Mouse (Mus musculus) embryo, embryonic 9.5 days (tissue): ENCODE measurements around the gene Agl.
A peak's percentile ranks its signal among the peaks of the same experiment; 100 is the strongest.

Experiments used
- DNase-seq: peaks from one replicate; pipeline ENCODE4 v3.0.0-alpha.2; 2017; ENCODE audit errors: extremely low spot score

Gene Agl

DNA sequence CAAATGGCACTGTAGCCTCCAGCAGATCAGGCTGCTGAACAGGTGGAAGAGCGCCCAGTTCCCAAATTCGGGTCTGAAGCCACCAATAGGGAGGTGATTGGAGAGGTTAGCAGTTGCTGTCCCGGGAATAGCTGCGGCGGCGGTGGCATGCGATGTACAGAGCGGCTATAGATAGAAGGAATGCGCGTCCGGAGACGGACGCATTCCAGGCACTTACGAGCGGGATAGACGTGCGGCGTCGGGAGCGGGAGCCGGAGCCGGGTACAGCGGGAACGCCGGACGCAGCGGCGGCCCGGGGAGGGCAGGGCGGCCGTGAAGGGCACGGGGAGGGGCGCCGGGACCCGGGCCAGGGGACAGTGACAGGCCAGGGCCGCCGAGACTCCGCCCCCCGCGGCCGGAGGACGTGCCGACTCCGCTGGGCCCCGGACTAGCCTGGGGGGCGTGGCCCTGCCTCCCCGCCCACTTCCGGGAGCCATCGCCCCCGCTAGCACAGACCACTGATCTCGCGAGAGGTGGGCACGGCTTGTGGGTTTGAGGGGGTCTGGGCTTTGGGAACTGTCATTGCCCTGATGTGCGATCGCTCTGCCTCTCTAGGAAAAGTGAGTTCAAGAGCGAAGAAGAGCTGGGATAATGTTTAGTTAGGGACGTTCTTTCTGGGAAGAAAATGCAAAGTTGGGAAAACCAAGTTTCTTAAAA lies at the start of gene Agl:
Gene Agl (minus strand): TSS at position 356 of the 696 bp plus-strand sequence.
- peak; percentile 97 for DNase-seq

DNA sequence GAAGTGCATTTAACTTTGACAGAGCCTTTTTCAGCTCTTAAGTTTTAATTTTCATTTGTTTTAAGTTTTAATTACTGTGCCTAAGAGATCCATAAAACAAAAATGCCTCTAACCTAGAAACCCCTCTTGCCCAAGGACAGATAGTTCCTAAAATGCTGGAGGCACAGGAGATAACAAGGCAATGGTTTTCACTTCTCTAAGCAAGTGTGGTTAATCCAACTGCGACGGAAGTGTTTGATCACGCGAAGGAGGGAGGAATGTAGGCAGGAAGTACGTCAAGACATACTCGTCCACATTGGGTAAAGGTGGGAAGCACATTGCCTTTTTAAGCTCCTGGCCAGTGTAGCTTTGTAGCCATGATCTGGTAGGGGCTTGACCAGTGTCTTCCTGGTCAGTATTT lies 49.6 kb upstream of the Agl start:
- no peak for DNase-seq

DNA sequence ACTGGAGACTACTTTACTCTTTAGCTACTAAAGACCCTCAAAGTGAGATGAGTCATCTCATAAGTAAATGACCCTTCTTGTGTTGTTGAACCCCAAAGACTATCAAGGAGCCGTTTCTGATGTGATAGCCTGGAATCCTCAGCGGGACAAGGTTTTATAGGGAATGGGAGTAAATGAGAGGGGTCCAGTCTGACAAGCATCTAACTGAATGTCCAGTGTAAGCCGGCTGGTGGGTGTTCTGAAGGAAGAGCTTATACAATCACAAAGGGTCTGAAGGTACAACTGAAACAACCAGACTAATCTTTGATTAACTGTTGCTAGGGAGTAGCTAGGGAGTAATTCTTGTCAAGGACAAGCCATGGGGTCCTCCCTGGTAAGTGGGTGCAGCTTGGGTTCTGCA lies 44.5 kb upstream of the Agl start:
- no peak for DNase-seq

DNA sequence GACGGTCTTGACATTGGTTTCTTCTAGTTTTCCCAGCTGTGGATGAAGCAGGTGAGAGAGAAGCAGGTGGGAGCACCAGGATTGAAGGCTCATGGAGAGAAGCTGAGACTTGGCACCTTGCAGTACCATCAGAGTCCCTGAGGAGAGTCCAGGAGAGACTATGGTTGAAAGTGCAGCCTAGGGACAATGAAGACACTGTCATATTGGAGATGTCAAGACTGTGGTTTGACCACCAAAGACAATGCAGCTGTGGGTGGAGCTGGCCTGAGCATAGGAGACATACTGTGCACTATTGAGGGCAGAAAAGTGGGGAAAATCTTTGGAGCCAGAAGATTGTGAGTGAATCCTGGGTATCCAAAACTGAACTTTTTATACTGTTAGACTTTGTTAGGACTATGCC lies 42.4 kb upstream of the Agl start:
- DNase-seq: no peak

DNA sequence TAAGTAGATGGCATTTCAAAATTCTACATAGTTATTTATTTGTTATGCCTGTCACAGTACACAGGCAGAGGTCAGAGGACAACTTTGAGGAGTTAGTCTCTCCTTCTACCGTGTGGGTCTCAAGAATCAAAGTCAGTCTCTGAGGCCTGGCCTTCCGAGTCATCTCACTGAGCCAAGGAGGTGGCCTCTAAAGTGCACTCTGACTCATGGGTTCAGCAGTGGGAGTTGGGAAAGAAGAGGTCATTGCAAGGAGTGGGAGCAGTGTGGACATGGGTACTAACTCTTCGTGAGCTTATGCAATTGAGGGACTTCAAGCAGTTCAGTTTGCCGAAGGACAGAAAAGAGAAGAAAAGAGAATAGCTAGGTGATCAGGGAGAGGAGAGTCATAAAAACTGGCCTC lies 41.0 kb upstream of the Agl start:
- DNase-seq: no peak

DNA sequence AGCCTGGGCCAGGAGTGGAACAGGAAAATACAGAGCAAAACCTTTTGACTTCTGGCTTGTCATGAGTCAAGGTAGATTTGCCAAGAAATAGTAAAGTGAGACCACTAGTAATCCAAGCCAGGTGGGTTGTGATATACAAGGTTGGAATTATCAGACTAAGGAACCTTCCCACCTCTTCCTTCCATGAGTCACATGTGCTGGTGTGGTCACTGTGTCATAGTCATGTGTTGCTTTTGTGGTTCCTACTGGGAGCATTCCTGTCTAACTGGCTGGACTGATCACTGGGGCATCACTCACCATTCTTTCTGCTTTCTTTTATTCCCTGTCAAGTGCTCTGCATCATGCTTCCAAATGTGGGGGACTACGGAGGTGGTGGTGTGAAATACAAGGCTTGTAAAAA lies 40.1 kb upstream of the Agl start:
- no peak for DNase-seq

DNA sequence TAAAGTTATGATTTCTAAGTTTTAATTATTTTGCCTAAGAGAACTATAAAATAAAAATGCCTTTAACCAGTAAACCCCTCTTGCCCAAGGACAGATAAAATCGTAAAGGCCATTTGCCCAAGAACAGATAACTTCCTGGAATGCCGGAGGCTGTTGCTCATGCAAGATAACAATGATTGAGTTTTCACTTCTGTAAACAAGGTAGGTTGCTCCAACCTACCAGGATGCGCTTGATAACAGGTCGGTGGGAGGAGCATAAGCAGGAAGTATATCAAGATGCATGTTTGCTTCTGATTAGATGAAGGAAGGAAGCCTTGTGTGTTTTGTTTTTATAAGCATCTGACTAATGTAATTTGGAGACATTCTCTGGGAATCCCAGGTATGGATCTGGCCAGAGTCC lies 38.1 kb upstream of the Agl start:
- no peak for DNase-seq

DNA sequence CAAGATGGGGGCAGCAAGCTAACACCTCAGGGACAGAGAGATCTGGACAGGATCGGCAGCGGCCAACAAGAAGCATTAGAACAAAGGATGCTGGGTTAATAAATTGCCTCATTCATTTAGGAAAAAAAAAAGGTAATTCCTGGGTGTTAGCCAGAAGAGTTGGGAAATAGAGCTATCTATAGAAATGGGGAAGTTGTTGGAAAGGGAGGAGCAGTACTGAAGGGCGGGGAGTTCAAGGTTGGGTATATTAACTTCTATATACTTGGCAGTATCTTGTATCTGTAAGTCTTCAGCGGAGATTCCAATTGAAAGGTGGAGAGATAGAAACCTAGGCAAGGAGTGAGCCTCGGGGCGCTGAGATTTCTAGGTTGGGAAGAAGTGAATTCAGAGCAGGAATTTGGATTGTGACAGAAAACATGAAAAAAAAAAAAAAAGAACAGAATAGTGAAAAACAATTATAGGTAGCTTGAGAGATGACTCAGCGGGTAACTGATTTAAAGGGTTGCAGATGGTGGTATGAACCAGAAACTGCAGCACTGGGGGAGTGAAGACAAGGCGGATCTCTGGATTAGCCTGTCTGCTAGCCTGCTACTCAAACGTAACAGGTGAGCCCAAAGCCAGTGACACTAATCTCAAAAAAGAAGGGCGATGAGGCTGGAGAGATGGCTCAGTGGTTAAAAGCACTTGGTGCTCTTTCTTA lies 37.1 kb upstream of the Agl start:
- DNase-seq: no peak

DNA sequence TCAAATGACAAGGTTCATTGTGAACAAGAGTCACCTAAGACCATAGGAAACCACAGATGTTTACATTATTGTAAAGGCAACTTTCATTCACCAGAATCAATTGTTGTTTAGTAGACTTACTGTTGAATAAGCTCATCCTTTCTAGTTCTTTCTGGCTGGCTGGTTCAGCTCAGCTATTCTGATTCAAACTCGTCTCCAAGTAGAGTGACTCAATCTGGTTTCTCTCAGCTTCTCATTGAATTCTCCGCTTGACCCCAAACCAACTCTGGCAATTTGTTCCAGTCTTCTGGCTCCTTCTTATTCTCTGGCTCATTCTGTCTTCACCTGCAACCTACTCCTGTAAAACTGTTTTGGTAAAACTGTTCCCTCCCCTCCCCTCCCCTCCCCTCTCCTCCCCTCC lies 33.3 kb upstream of the Agl start:
- no peak for DNase-seq

DNA sequence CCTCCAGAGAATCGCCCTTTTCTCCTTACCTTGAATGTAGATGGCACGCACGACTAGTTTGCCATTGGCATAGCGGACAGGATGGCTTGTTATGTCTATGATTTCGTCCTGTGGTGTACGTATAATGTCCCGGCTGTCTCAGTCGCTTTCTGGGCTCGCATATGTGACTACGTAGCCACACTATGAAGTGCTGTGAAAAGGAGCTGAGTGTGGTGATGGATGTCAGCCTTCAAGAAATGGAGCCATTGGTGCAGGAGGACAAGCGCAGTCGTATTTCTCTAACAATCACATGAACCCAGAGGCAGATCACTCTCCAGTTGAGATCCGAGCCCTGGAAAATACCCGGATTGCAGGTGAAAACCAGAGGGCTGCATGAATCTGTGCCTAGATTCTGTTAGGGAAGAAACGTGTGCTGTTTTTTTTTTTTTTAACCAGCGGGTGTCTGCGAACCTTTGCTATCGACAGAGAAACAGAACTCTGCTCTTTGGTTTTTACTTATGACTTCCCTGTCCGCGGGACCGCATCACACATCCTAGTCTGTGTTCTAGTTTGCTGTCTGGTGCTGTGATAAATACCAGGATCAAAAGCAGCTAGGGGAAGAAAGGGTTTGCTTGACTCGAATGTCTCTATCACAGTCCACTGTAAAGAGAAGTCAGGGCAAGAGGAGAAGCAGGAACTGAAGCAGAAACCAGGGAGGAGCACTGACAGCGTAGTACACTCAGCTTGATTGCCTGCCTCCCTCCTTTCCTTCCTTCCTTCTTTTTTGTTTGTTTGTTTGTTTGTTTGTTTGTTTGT lies 28.9 kb upstream of the Agl start:
- no peak for DNase-seq

DNA sequence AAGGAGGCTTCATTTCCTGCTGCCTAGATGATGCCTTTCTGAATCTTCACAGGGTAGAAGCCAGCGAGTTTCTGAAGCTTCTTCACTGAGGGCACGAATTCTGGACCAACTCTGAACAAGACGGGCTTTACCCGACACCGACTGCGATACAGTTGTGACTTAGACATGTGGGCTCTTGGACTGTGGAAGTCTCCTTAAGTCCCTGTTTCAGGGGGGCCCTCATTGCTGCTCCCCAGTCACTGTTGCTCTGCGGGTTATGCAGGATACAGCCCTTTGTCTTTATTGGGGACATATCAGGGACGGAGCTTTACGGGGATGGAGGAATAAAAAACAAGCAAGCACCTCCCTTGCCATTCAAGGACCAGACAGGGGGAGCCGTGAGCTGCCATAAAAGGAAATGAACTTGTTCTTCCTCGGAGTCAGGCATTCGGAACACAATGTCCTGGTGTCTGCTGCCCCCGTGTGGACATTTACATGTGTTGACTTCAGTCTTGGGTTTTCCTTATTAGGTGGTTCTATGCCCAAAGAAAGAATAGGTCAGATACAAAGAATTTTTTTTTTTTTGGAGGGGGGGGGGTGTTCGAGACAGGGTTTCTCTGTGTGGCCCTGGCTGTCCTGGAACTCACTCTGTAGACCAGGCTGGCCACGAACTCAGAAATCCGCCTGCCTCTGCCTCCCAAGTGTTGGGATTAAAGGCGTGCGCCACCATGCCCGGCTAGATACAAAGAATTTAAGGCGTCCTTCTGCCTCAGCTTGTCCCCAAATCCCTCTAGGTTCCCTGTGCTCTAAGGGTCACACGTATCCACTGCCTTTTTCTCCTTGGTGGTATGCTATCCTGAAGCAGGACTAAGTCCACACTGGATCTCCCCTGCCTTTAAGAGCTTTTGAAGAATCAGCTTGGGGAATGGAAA lies 28.1 kb upstream of the Agl start:
- DNase-seq: peak; percentile 84

DNA sequence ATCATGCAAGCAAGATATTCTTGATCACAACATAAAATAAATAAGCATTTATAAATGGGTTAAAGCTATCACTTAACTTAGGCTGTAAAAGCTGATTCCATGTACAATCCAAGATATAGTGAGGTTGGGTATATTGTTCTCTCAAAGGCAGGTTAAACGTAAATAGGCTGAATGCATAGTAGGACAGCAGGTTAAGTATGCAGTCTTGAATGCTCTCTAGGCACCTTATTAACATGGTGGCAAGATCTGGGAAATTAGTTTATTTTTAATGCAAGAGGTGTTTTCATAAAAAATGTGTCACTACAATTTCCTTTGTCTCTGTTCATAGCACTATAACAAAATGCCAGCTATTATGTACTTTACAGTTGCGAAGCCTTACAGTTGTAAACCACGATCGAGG lies 27.4 kb upstream of the Agl start:
- DNase-seq: no peak

DNA sequence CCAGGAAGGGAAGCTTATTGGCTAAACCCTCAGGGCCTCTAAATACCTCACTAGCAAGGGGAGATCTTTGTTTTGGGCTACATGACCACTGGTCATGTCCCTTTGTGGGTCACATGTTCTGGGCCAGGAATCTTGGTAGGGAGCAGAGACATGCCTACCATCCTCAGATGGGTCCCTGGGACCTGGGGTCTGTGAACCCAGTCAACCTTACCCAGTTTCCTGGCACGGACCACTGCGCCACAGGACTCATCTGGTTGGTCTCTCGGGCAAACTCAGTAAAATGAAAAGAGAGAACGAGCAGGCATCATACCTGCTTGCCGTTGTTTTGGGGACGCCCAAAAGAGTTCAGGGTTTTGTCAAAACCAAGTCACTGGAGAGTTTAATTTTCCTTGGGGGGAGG lies 26.3 kb upstream of the Agl start:
- no peak for DNase-seq

DNA sequence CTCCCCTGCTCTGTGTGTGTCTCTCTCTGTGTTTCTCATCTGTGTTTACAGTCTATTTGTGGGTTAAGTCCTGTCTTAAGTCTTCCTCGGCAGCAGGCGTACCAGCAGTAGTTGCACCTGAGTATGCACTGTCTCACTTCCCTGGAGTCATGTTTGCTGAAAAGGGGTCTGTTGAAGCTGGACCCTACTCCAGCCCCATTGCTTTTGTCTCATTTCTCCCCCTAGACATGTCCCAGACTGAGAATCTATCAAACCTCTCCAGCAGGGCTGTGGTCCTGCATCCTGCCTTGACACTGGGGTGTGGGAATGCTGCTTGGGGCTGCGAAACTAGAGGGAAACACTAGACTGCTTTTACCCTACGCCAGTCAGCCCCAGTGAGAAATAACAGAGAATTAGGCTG lies 25.5 kb upstream of the Agl start:
- no peak for DNase-seq

DNA sequence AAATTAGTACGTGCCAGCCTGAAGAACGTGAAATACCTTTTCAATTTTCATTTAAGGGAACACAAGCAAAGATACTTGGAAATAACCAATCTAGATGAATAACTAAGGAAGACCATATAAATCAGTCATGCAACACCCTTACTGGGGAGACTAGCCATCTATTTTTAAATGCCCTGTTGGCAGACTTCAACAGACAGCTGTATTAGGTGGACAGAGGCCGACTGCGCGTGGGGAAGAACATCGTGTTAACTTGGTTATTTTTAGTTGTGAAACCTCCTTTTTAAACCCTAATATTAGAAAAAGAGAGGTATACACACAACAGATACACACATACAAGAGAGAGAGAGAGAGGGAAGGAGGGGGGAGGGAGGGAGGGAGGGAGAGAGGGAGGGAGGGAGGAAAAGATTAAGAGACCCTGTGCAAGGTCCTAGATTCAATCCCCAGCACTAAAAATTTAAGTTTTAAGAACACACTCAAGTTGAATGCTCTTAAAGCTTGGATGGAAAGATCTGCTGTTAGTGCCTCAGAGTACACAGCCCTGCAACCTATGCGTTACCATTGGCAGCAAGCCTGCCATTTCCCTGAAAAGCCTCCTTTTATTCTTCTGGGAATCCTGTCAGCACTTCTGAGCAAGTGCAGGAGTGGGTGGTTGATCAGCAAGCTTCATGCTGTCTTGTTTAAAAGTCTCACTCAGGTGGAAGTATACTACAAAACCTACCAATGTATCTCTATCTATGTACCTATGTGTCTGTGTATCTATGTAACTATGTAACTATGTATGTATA lies 24.8 kb upstream of the Agl start:
- no peak for DNase-seq

DNA sequence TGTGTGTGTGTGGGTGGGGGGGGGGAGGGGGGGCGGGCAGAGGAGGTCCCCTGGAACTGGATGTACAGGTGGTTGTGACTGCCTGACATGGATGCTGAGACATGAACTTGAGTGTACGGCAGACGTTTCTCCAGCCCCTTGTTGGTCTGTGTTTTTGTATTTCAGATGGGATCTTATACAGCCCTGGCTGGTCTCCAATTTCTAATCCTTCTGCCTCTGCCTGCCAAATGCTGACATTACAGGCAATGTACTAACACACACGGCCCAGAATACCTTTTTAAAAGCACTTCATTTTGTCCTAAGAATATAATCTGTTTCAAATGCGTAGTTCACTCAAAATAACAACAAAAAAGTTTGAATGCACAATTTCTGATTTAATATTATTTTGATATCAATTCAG lies 23.4 kb upstream of the Agl start:
- DNase-seq: no peak

DNA sequence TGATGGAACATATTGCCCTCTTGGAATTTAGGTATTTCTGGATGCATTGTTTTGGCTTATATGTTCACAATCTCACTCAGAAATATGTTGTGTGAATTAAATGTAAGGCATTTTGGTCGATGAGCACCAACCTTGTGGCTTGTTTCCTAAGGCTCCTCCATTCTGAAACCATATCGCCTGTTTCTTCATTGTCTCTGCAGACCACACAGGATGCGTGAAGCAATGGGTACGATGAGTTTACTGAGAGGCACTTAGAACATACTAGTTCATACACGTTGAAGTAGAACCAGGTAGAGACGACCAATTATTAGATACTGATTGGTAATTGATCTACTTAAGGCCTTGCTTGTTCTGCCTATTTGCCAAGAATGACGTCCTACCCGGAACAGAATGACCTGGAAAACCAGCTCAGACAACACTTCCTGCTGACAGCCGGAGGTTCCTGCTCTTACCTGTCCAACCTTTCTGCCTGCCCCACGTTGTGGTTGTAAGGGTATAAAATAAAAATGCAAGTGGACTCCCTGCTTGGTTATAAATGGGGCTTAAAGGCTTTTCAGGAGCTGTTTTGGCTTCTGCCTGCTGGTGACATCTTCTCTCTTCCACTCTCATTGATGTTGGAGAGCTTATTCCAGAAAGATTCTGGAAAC lies 21.4 kb upstream of the Agl start:
- no peak for DNase-seq

DNA sequence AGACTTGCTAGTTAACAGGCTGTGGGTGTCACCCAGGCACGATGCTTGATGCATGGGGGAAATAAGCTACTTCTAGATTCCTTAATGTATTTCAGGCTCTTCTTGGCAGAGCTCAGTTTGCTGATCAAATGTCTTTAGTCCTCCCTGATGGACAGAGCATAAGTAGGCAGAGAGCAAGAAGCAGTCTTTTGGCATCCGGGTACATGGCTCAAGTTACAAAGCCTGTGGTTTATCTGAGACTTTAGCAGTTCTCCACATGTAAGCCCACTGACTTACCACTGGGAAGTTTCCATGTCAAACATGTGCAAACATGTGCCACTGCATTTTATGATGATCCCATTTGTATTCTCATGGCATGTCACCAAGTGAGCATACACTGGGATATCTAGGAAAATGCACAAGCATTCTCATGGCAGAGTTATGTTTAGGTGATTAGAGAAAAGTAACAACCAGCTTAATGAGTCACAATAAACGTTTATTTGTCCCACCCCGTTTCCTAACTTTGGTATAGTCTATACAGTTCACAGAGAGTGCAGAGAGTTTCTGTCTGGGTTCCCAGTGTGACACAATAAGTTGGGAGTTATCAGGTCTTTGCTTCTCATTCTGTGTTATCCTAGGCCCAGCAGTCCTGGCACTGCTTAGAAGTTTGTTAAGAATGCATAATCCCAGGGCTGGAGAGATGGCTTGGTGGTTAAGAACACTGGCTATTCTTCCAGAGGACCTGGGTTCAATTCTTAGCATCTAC lies 18.7 kb upstream of the Agl start:
- DNase-seq: no peak

DNA sequence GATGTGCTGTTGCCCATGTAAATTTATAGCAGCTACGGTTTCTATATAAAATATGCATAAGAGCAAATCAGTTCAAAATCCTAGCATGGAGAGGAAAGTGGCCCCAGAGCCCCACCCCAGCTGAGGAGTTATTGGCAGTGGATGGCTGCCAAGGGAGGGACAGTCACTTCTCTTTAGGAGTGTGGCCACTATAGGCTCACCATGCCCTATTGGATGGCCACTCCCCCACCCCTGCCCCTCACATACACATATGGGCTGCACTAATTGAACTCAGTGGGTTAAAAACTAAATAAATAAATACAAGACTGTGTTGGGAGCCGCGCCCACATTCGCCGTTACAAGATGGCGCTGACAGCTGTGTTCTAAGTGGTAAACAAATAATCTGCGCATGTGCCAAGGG lies 9.3 kb upstream of the Agl start:
- DNase-seq: no peak

DNA sequence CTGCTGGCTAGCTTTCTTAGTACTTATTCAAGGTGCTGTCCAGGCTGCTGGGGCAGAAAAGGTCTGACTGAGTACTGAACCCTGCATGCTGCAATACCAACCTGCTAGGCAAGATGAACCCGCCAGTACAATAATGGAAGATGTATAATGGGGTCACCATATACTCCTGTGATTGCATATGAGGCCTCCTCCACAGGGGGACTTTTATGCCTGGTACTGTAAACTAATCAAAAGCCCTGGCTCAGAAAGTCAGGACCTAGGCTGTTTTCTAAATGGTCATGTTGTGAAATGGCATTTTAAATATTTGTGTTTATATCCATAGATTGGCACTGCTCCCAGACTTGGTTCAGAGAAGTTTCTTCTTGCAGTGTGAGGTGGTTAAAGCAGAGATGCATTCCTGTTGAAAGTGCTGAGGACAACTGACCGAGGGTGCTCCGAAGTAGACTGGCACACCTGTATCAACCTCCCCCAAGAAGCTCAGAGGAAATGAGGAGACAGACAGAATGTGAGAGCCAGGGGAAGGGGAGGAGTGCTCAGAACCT lies 8.8 kb upstream of the Agl start:
- no peak for DNase-seq
